Mouse (Mus musculus): ENCODE results near the gene Efemp1.

Gene Efemp1

DNA sequence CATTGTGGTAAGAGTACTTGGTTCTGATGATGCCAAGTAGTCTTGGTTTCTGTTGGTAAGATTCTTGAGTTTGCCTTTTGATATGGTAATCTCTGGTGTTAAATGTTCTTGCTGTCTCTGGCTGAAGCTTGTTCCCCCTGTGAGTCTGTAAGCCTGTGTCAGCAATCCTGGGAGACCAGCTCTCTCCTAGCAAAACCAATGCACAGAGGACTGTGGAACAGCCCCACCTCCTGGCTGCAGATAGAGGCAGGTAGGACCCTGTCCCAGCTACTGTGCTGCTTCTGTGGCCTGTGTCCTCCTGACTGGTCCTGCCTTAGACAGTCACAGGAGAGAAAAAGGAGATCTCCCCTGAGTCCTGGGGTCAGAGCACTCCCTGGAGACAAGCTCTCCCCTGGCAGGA is 81.4 kb downstream of the Efemp1 start:
- DNase-seq (ENCODE audit: low read depth) = no peak

DNA sequence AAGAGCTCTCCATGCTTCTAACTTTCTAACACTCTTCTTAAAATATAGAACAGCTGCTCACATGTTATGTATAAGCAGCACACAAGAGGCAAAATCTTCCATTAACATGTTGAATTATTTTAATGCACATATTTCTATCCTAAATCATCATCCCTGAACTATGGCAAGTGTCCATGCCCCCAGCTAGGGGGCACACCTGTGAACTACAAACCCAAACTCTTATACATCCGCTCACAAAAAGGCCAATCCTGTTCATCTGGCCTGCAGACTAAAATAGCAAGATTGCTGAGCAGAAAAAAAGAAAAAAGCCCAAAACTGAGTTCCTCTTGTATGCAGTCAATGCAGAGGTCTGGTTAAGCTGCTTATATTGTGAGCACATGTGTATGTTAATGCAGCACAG is 86.6 kb downstream of the Efemp1 start:
- DNase-seq (ENCODE audit: low read depth) = no peak

GRCm38 (mm10) chr11:28951586-28952210 is 98.7 kb downstream of the Efemp1 start:
- DNase-seq (ENCODE audit: low read depth) = no peak

GRCm38 (mm10) chr11:28954673-28955304 is 101.8 kb downstream of the Efemp1 start:
- no peak for DNase-seq (ENCODE audit: low read depth)

DNA sequence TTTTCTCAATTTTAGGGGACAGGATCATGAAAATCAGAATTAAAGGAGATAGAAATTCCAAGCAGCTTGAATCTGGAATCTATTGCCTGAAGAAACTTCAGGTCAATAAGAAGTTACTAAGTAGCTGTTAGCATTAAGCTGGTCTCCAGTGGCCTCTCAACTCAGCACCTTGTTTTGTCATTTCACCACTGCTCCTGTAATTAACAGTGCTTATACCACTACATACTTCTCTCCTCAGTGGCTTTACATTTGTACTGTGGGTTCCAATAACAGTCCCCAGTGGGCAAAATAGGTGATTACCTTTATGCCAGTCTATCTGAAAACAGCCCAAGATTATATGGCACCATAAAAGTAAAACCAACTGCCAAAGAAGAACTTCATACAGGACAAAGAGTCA is 102.3 kb downstream of the Efemp1 start:
- DNase-seq (ENCODE audit: low read depth) = no peak

- DNase-seq (ENCODE audit: low read depth) = no peak
Observed at GRCm38 (mm10) chr11:28961381-28961780, 108.4 kb downstream of the Efemp1 start.
